Mouse (Mus musculus): ENCODE data around the gene Esyt2. TPM values are rescaled to one million over a fixed set of nuclear protein-coding genes. Genes with fewer than 3 reads are reported as not detected.
A peak's percentile ranks its signal among the peaks of the same experiment; 100 is the strongest.

The Esyt2 gene
- total RNA-seq, 2 experiments from 2014 or later, result 34.4 to 41.6 TPM

GRCm38 (mm10) chr12:116279181-116279580 is 1.8 kb upstream of the Esyt2 start:
- DNase-seq (ENCODE audit: low spot score in 2 of 2), result no peak

- no peak for DNase-seq (ENCODE audit: low spot score in 2 of 2)
These were observed 795 bp upstream of the Esyt2 start for GRCm38 (mm10) chr12:116280149-116280652.

- peak in 1 of 2 experiments; percentile 20 for DNase-seq (ENCODE audit: low spot score in 2 of 2)
These were observed 658 bp downstream of the Esyt2 start for GRCm38 (mm10) chr12:116281427-116282281.

DNA sequence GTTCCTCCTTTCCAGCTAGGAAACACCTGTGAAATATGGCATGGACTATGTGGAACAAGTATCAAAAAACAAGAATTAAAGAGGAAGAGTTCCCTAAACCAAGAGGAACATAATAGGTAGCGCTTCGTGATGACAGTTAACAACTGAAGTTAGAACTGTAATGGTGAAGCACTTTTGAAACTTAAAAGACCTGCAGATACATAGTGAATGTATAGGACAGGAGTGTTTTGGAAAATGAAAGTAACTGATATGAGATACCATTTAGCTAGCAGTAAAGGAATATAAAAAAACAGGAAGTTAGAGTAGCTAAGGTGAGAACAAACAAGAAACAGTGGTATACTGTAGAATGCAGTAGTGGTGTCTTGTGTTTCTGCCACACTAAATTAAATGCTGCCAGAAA is 1.9 kb downstream of the Esyt2 start:
- no peak for DNase-seq (ENCODE audit: low spot score in 2 of 2)

DNA sequence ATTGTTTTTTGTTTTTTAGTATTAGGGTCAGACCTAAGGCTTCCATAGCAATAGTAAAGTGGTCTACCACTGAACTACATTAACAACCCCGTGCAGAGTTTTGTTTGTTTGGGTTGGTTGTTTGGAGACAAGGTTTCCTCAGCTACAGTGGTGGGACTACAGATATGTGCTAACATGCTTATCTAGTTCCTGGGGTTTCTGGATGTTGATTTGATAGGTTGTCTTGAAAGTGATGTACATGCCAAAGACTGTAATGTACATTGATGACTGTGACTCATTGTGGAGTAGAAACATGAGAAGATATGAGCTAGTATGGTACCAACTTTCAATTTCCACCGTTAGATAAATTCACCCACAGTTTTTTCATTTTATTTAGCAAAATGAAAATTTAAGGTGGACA is 2.5 kb downstream of the Esyt2 start:
- DNase-seq (ENCODE audit: low spot score in 2 of 2), result no peak

DNA sequence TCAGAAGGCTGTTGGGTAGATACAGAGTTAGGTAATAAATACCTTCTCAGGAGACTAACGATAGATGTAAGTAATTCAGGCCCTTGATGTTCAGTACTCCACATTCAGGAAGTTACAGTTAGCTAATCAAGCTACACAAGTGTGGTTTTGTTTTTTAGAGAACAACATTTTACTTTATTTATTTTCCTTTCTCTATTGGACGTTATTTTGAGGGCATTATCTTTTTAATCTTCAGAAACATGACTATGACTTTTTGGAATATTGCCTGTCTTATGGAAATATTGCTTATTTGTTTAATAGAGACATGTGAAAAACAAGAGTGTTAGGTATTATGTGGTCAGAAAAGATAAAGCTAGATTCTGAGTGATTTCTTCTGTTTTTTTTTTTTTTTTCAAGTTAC is 12.2 kb downstream of the Esyt2 start:
- DNase-seq (ENCODE audit: low spot score in 2 of 2), result no peak

DNA sequence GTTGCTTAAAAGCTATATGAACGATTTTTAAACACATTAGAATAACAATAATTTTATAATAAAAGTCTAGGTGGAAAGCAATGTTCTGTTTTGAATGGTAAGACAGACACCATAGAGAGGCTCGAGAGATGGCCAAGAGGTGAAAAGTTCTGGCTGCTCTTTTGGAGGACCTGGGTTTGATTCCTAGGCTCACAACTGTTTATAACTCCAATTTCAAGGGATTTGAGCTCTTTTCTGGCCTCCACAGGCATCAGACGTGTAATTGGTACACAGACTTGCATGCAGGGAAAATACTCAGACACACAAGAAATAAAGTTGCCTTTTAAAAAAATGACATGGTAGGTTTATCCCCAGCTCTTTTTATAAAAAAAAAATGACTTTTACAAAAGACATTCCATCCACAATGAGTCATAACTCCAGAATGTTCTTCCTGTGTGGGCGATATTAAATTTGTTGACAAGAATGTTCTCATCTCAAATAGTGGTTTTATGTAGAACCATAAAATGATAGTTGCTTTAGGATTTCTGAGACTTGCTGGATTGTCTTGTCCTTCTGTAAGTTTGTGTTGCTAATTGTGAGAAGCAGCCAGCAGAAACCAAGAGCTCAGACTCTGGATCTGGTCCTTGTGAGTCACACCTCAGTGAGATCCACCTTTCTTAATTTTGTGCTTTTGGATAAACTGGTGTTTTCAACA is 12.8 kb downstream of the Esyt2 start:
- DNase-seq (ENCODE audit: low spot score in 2 of 2), result no peak

- no peak for DNase-seq (ENCODE audit: low spot score in 2 of 2)
These were observed 18.9 kb downstream of the Esyt2 start for GRCm38 (mm10) chr12:116299906-116300305.

GRCm38 (mm10) chr12:116302181-116302580 is 21.2 kb downstream of the Esyt2 start:
- no peak for DNase-seq (ENCODE audit: low spot score in 2 of 2)

DNA sequence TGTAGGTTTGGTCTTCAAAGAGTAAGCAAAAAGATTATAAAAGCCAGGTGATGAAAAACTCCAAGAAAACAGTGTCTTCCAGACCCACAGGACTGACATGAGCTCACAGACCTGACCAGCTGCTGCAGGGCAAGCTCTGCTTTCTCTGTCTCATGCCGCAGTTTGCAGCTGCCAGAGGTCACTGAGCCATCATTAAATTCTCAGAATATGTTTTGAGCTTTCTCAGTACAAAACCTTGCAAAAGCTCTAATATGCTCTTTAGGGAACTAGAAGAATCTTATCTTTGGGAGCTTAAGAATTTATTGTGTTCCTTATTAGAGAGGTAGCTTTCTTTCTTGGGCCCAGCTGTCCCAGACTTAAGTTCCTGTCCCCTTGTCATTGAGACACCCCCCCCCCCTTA is 25.0 kb downstream of the Esyt2 start:
- DNase-seq (ENCODE audit: low spot score in 2 of 2), result no peak

GRCm38 (mm10) chr12:116307870-116308269 is 26.9 kb downstream of the Esyt2 start:
- DNase-seq (ENCODE audit: low spot score in 2 of 2), result no peak

DNA sequence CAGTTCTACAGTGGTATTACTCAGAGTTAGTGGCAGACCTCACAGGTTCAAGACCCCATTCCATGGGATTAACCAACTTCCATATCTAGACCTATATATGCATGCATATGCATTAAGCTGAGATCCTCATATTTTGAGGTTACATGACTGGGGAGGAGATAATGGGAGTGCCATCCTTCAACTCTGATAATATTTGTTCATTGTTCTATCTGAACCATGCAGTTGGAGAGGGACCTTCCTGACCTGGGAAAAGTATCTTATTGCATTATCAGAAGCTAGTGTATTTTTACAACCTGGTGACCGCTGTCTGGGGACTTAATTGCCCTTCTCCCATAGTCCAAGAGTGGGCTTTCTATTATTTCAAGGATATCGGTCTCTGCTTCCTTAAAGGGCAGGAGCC is 27.6 kb downstream of the Esyt2 start:
- no peak for DNase-seq (ENCODE audit: low spot score in 2 of 2)

DNA sequence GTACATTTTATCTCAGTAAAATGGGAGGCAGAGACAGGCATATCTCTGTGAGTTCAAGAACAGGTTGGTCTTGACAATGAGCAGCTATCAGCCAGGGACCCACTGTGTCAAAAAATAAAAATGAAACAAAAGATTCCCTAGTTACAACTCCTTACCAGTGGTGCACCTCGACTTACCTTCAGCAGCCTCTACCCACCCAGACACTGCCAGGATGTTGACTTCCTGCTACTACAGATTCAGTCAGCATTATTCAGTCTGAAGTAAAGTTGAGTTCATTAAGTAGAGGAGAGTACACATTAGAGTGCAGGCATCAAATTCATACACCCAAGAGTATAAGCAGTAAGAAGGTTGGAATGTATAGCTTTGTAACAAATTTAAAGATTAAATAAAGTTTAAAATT is 32.8 kb downstream of the Esyt2 start:
- DNase-seq (ENCODE audit: low spot score in 2 of 2), result no peak

DNA sequence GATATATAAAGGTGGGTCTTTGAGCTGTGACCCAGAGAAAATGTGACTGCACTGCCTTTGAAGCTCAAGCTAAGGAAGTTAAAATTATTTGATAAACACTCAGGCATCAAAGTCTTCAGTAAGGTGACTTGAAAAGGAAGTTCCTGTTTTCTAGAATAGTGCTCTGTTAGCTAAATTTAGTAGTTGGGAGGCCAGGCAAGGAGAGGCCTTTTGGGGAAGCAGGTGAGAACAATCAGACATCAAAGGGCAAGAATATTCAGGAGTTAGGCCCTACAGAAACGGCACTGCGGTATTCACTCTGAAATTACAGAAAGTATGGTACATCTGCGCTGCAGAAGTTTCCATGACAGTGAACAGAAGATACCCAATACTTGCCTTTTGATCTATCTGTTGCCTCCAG is 34.5 kb downstream of the Esyt2 start:
- DNase-seq (ENCODE audit: low spot score in 2 of 2), result no peak

DNA sequence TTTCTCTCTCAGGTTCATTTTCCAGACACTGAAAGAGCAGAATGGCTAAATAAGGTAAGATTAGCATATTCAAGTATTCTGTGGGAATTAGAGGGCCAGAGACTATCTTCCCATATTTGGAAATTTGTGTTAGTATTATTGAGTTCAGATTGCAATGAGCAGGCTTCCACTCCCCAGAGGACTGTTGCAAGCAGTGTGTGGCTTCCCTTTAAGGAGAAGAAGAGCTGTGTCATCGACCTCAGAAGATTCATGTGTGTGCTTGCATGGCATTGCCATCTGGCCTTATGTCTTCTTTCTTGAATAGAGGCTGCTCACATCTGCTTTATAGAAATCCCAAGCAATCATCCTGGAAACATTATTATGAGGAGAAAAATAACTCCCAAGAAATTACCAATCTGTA is 36.8 kb downstream of the Esyt2 start:
- DNase-seq (ENCODE audit: low spot score in 2 of 2), result no peak

- peak in 1 of 2 experiments; percentile 35 for DNase-seq (ENCODE audit: low spot score in 2 of 2)
These were observed 44.5 kb downstream of the Esyt2 start for GRCm38 (mm10) chr12:116325545-116325944.

- DNase-seq (ENCODE audit: low spot score in 2 of 2), result no peak
These were observed 45.2 kb downstream of the Esyt2 start for GRCm38 (mm10) chr12:116326159-116326558.

DNA sequence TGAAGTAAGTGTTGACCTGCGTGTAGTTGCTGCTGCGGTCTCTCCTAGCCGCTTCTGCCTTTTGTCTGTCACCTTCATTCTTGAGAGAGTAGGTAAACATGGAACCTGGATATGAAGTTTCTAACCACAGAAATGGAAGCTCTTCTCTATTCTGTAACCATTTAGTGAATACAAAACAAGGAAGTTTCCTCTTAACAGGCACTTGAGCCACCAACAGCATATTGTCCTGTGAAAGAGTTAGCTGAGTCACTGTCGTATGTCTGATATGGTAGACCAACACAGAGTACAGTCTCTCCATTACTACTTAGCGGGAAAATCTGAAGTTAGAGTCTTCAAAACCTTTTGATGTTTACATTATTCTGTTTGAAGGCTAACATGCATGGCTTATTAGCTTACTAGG is 53.3 kb downstream of the Esyt2 start:
- no peak for DNase-seq (ENCODE audit: low spot score in 2 of 2)

DNA sequence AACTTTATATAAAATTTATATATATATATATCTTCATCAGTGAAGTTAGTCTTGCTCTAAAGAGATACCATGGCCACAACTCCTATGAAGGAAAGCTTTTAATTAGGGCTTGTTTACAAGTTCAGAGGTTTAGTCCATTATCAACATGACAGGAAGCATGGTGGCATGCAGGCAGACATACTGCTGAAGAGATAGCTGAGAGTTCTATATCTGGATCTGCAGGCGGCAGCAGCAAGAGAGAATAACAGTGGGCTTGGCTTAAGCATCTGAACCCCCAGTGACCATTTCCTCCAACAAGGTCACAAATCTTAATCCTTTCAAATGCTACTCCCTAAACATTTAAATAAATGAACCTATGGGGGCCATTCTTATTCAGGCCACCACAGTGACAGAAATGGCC is 59.2 kb downstream of the Esyt2 start:
- no peak for DNase-seq (ENCODE audit: low spot score in 2 of 2)

- DNase-seq (ENCODE audit: low spot score in 2 of 2), result no peak
These were observed 67.8 kb downstream of the Esyt2 start for GRCm38 (mm10) chr12:116348755-116349286.

- DNase-seq (ENCODE audit: low spot score in 2 of 2), result no peak
These were observed 68.4 kb downstream of the Esyt2 start for GRCm38 (mm10) chr12:116349376-116349775.

GRCm38 (mm10) chr12:116351022-116351421 is 70.0 kb downstream of the Esyt2 start:
- DNase-seq (ENCODE audit: low spot score in 2 of 2), result no peak

Data from gastrocnemius, postnatal 4 days (tissue).